Mouse (Mus musculus) left cerebral cortex, adult 9 months (tissue): ENCODE measurements around the gene Tm2d1.

Source experiments
- DNase-seq, 2 experiments: peaks; one replicate each; pipeline ENCODE4 v3.0.0; 2022; ENCODE audit warnings: low spot score in 2 of 2

Gene Tm2d1

DNA sequence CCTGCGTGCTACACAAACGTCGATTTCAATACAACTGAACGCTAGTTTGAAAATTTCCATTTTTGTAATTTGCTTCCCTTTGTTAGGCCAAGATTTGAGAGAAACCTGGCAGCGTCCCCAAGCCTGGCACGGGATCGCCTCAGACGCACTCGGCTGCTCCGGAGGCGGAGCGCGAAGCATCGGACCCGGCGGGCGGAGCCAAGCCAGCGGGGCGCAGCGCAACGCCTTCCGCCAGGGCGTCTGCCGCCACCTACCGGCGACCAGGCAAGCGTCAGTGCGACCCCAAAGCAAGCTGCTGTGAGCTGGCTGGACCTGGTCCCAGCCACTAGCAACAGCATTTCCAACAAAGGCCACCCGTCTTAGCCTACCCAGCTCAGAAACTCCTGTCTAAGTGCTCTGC lies 60.9 kb downstream of the Tm2d1 start:
- peak; percentile 78 to 93 for DNase-seq

DNA sequence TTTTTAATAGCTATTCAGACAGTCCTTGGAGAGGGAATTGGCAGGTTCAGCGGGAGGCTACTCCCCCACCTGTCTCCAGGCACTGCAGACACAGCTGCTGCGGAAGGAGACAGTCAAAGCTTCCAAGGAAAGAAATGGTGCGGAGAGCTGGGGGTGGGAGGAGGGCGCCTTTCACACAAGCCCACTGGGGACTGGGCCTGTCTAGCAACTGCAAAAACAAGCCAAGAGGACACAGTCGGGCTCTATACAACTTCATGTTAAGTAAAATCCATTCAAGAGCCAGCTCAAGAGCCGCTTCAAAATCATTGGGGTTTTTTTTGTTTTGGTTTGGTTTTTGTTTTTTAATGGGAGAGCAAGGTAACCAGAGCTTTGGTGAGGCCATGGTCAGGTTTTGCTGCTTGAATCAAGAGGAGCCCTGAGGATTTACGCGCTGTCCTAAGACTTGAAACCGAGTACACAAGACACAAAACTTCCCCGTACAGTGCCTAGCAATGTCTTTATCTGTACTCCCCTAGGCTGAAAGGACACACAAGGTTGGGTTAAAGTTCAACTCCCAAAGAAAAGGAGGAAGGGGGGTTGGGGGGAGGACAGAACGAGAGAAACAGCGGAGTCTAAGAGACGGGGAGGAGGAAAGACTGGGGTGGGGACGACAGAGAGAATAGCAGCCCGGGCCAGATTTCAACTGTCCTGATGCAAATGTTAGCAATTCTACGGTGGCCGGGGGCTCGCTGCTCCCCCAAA lies 61.6 kb downstream of the Tm2d1 start:
- peak in 1 of 2 experiments; percentile 42 for DNase-seq

DNA sequence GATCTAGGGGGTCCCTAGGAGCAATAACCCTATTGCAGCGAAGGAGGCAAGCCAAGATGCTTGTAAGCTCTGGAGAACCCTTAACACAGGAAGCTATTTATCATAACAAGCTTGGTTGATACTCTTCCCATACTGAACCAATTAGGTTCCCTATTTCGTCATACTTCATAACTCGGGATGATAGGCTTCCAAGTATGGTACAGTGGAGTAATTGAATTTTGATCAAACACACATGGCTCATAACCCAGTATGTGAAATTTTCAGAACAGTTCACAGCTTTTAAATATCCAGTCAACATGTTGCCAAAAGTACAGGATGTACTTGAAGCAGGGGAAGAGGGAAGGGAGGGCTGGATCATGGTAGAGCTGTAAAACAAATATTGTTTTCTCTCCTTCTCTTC lies 64.3 kb downstream of the Tm2d1 start:
- DNase-seq, result no peak

DNA sequence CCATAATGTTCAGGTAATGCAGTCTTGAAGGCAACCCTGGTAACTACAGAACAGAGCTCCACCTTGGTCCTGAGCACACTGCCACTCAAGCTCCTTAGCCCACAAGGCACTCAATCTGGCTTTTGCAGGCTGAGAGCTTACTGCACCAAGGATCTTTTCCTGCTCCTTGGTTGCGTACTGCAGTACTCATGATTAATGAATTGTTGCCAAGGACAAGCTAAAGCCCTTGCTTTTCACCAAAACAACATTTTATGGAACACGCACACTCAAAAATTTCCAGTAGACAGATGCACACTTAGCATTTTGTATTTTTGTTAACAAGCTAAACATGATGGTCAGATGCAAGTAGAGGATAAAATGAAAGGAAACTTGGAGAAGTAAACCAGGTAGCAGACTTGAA lies 66.0 kb downstream of the Tm2d1 start:
- DNase-seq, result no peak
